Mouse (Mus musculus) limb, embryonic 12.5 days (tissue): Measurements from ENCODE around the gene Cdc26. TPM values are rescaled to one million over a fixed set of nuclear protein-coding genes. Genes with fewer than 3 reads are reported as not detected.

Experiments
- ATAC-seq: fragments of 200-750 bp; cut with Nextera tagmentation; 2 replicates; pipeline ENCODE4 v1.8.0; 2017; ENCODE audit warnings: low read depth, moderate TSS enrichment; ENCODE audit not compliant: insufficient number of reproducible peaks, insufficient read depth, low FRiP score, low TSS enrichment
- H3K27ac ChIP-seq: fragments of 300-500 bp; sonication (generic); 2 replicates; pipeline ENCODE4 v1.5.1; 2016; ENCODE audit warnings: mild to moderate bottlenecking, moderate library complexity
- H3K27me3 ChIP-seq: fragments of 300-500 bp; sonication (generic); 2 replicates; pipeline ENCODE4 v1.6.1; 2016; ENCODE audit warnings: mild to moderate bottlenecking, moderate library complexity
- H3K36me3 ChIP-seq: fragments of 300-500 bp; sonication (generic); 2 replicates; pipeline ENCODE4 v1.6.1; 2016; ENCODE audit warnings: mild to moderate bottlenecking, moderate library complexity
- H3K4me1 ChIP-seq: fragments of 300-500 bp; sonication (generic); replicated peaks from 2 replicates; pipeline ENCODE4 v1.6.1; 2016
- H3K4me2 ChIP-seq: fragments of 300-500 bp; sonication (generic); 2 replicates; pipeline ENCODE4 v1.6.1; 2016; ENCODE audit warnings: mild to moderate bottlenecking, moderate library complexity
- H3K4me3 ChIP-seq: fragments of 300-500 bp; sonication (generic); replicated peaks from 2 replicates; pipeline ENCODE4 v1.5.1; 2016; ENCODE audit warnings: mild to moderate bottlenecking
- H3K9ac ChIP-seq: fragments of 300-500 bp; sonication (generic); replicated peaks from 2 replicates; pipeline ENCODE4 v1.6.1; 2016; ENCODE audit warnings: mild to moderate bottlenecking, moderate library complexity
- H3K9me3 ChIP-seq: fragments of 300-500 bp; sonication (generic); 2 replicates; pipeline ENCODE4 v1.6.1; 2016; ENCODE audit warnings: mild to moderate bottlenecking, moderate library complexity
- WGBS: fragments of 180-500 bp; shearing (Covaris S2); methylation state at CpG from one replicate; pipeline ENCODE4 v1.1.7; 2016; 5-methylcytosine and 5-hydroxymethylcytosine counted together
- polyA plus RNA-seq: library from polyadenylated mRNA; unstranded; fragments of >200 nt; fragmentation: Nextera tagmentation; extraction: Ambion mirVana; gene quantifications from 2 replicates; pipeline ENCODE4 v1.2.1, GENCODE M21; 2016

Cdc26 gene
- polyA plus RNA-seq, 1 experiment from 2014 or later: 226 TPM

DNA sequence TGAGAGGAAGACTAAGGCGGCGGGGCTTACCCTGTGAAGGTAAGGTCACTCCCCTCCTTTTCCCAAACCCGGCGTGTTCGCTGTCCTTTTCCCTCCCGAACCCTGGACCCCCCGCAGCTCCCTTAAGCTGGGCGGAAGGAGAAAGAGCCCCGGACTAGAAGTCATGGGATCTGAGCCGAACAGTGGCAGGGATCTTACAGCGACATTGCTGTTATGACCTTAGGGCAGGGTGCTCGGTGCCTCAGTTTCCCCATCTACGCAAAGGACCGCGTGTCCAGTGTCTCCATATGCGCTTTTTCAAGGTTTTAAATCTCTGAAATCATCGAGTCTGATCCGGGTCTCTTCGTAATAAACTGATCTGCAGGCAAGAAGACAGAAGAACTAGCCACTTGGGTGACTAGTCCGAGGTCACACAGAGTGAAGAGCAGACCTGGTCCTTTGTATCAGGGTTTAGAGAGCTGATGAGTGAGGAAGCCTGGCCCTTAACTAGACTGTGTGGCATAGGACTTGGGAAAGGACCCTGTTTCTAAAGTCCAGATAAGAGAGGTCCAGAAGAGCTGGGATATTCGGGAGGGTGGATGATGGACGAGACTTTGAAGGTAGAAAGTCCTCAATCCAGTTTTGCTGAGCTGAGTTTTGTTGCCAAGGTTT lies 47.5 kb downstream of the Cdc26 start:
- Histone ChIP-seq H3K27ac (peak overlapping the region; percentile 66), H3K36me3 (no peaks in the 10 kb centered on the region), H3K4me1 (peaks cover 16% of the 10 kb centered on the region), H3K4me3 (peak overlapping the region; percentile 74), H3K27me3 (no peaks in the 10 kb centered on the region), H3K9me3 (no peaks in the 10 kb centered on the region), H3K4me2 (peak overlapping the region; percentile 82), H3K9ac (peak overlapping the region; percentile 71)
- under 1% methylated on average over 22 of the region's 22 CpGs for WGBS
- ATAC-seq: peak; percentile 77

DNA sequence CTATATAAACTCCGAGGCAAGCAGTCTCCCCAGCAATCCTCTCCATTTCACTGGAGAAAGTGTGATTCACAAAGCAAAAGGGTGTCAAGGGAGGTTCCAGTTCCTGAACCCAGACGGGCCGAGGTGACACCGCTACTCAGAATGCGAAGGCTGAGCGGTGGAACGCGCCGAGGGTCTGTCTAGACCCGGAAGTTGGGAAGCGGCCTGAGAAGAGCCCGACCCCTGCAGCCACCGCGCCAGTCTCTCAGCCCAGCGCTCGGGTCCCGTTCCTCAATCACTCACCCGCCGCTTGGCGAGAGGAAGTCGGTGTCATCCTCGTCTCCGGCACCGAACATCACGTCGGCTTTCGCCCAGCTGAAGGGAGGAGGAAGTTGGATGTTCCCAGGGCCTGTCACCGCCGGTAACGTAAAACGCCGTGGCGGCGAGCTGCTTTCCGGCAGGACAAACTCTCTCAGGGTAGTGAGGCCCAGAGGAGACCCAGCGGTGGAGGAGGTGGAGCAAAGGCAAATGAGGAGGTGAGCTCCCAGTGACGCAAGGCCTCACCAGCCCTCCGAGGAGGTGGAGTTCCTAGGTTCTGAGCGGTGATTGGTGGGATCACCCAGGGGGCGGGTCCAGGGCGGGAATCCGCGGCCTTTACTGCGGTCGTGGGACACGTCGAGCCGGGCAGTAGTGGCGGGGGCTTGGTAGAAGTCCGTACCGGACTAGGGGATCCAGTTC lies 48.2 kb downstream of the Cdc26 start, which contains the start of the genes Fkbp15 and Slc31a1:
Fkbp15 (minus strand) TSS at position 461 of the 717 bp plus-strand sequence.
Slc31a1 (plus strand) TSS at position 640 of the 717 bp plus-strand sequence.
- peak; percentile 100 for ATAC-seq
- peak within 1 kb of the TSS; percentile 66 for H3K27ac ChIP-seq
- no peaks in the 10 kb centered on the region for H3K36me3 ChIP-seq
- WGBS: under 1% methylated on average over 51 of the region's 51 CpGs
- H3K4me3 ChIP-seq: peak within 1 kb of the TSS; percentile 74
- H3K9me3 ChIP-seq: no peaks in the 10 kb centered on the region
- H3K4me1 ChIP-seq: peaks cover 16% of the 10 kb centered on the region
- peak within 1 kb of the TSS; percentile 82 for H3K4me2 ChIP-seq
- peak within 1 kb of the TSS; percentile 71 for H3K9ac ChIP-seq
- no peaks in the 10 kb centered on the region for H3K27me3 ChIP-seq

DNA sequence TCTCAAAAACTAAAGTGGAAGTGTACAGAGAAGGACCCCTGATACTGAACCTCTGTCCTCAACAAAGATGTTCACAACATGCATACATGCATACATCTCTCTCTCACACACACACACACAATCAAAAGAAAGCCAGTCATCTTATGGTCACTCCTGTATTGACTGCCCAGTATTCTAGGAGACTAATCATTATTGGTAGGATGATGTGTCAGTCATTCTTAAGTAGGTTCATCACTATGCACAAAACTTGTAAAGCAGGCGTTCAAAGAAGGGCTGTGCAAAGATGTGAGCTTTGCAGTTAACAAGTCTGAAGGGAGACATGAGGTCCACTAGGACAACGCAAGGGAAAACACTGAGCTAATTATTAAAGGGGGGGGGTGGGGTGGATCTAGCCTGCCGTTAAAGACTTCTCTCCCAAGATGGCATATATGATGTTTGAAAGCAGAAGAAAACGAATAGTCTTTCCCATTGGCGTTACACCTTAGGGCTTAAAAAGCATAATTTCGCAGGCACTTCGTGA lies 49.1 kb downstream of the Cdc26 start:
- Histone ChIP-seq H3K4me3 (peak overlapping the region; percentile 74), H3K27me3 (no peaks in the 10 kb centered on the region), H3K4me2 (peak overlapping the region; percentile 82), H3K27ac (no peak overlapping the region), H3K36me3 (peaks cover 3% of the 10 kb centered on the region; the same call in 1 of the 2 replicates), H3K9me3 (no peaks in the 10 kb centered on the region), H3K9ac (peak overlapping the region; percentile 66), H3K4me1 (peaks cover 16% of the 10 kb centered on the region)
- ATAC-seq: no peak
- 51% methylated on average over 7 of the region's 7 CpGs for WGBS

DNA sequence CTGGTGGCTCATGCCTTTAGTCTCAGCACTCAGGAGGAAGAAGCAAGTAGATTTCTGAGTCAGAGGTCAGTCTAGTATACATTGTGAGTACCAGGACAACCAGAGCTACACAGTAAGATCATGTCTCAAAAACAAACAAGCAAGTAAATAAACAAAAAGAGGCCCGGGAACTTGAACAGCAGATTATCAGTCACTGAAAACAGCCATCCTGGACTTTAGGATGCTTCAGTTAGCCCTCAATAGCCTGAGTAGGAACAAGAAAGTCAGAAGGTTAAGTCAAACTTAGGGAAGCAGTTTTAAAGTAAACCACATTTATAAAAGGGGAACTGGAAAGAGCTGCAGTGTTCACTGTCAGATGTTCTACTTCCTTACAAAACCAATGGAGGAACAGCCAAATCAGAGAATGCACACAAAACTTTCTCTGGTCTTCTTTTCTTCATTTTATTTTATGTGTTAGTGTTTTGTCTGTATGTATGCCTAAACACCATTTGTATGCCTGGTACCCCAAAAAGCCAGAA lies 50.8 kb downstream of the Cdc26 start:
- Histone ChIP-seq H3K27ac (no peak overlapping the region), H3K4me1 (peaks cover 16% of the 10 kb centered on the region), H3K9me3 (no peaks in the 10 kb centered on the region), H3K4me2 (no peak overlapping the region), H3K4me3 (no peak overlapping the region), H3K27me3 (no peaks in the 10 kb centered on the region), H3K36me3 (peaks cover 3% of the 10 kb centered on the region; the same call in 1 of the 2 replicates), H3K9ac (no peak overlapping the region)
- no peak for ATAC-seq
- WGBS: 86% methylated on average over 1 of the region's 1 CpGs

DNA sequence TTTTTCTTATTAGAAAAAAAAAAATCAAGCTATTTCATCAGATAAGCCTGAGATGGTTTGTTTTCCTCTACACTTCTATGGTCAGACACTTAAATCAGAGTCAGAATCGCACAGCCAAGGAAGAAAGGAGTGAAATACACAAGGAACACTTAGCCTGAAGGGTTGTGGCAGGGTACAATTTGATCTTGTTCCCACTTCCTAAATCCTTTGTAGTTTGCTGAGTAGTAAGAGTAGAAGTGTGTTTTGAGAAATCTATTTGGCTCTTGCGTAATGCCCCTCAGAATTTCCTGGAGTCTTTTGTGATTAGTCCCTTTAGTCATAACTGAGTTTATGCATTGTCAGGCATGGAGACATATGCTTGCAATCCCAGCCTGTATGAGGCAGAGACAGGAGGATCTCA lies 59.1 kb downstream of the Cdc26 start:
- WGBS: 93% methylated on average over 2 of the region's 2 CpGs
- H3K4me2 ChIP-seq: no peak overlapping the region
- H3K4me1 ChIP-seq: no peaks in the 10 kb centered on the region
- no peak overlapping the region for H3K27ac ChIP-seq
- no peaks in the 10 kb centered on the region for H3K27me3 ChIP-seq
- no peak overlapping the region for H3K4me3 ChIP-seq
- peaks cover 22% of the 10 kb centered on the region for H3K36me3 ChIP-seq
- no peak overlapping the region for H3K9ac ChIP-seq
- no peak for ATAC-seq
- H3K9me3 ChIP-seq: no peaks in the 10 kb centered on the region

DNA sequence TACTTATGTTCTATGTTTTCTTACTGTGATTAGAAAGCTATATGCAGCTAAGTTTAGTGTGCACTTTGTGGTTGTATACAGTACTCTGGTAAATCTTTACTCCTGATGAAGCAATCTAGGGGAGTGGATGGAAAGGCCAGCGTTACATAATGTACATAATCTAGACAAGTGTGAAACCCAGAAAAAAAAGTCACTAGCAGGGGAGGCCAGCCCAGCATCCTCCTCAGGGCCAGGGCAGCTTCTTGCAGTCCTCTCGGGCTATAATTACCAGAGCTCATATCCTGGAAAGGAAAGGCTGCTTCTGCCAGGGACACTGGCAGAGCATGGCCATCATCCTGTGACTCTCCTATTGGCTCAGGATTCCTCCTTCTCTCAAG lies 60.1 kb downstream of the Cdc26 start:
- no peak overlapping the region for H3K4me3 ChIP-seq
- H3K4me1 ChIP-seq: no peaks in the 10 kb centered on the region
- peaks cover 30% of the 10 kb centered on the region for H3K36me3 ChIP-seq
- H3K27me3 ChIP-seq: no peaks in the 10 kb centered on the region
- no peak for ATAC-seq
- WGBS: 85% methylated on average over 2 of the region's 2 CpGs
- no peak overlapping the region for H3K27ac ChIP-seq
- no peak overlapping the region for H3K9ac ChIP-seq
- no peak overlapping the region for H3K4me2 ChIP-seq
- H3K9me3 ChIP-seq: no peaks in the 10 kb centered on the region

DNA sequence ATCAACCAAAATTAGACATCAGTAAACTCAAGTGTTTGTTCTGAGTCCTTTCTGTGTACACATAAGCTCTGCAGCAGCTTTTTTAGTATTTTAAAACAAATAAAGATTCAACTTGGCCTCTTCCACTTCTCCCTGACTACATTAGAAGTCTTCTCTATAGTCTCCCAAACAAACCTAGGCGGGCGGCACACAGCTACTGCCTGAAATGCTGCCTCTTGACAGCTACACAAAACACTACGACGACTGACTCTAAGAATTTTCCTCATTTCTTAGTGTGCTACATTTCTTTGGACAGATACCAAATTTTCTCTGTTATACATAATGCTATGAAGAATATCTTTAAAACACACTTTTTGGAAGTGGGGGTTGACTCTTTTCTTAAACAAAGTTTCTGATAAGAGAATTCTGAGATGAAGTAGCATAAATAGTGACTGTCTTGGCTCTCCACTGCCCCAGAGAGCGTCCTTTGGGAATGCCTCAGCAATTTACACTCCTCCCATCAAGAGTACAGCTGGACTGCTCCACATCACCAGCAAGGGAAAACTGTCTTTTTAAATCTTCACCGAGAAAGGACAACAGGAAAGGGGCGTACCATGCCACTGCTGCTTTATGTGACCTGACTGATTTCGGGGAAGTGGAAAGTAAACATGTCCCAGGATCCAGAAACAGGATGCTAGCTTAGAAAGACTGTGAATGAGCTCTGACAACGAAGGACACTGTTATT lies 60.7 kb downstream of the Cdc26 start:
- Histone ChIP-seq H3K36me3 (peaks cover 30% of the 10 kb centered on the region), H3K27ac (no peak overlapping the region), H3K4me3 (no peak overlapping the region), H3K4me1 (no peaks in the 10 kb centered on the region), H3K9me3 (no peaks in the 10 kb centered on the region), H3K27me3 (no peaks in the 10 kb centered on the region), H3K9ac (no peak overlapping the region), H3K4me2 (no peak overlapping the region)
- ATAC-seq: no peak
- 79% methylated on average over 9 of the region's 9 CpGs for WGBS

DNA sequence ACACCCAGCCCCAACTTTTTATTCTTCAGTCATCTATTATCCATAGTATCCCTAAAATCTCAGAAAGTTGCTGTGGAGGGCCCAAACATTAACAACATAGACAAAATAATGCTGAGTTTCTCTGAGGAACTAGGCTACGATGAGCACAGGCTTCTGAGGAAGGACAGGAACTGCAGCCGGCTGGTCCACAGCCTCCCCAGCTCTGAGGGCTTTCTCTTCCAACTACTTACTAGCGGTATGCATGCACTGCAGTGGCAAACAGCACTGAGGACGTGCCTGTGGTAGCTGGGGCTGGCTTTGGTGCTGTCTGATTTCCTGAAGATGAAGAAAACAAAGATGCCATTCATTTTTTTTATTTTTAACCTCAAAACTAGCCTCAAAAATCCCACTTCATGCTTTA lies 62.6 kb downstream of the Cdc26 start:
- Histone ChIP-seq H3K27me3 (no peaks in the 10 kb centered on the region), H3K27ac (no peak overlapping the region), H3K9me3 (no peaks in the 10 kb centered on the region), H3K4me2 (no peak overlapping the region), H3K4me1 (no peaks in the 10 kb centered on the region), H3K4me3 (no peak overlapping the region), H3K36me3 (peaks cover 29% of the 10 kb centered on the region), H3K9ac (no peak overlapping the region)
- 81% methylated on average over 4 of the region's 4 CpGs for WGBS
- no peak for ATAC-seq

DNA sequence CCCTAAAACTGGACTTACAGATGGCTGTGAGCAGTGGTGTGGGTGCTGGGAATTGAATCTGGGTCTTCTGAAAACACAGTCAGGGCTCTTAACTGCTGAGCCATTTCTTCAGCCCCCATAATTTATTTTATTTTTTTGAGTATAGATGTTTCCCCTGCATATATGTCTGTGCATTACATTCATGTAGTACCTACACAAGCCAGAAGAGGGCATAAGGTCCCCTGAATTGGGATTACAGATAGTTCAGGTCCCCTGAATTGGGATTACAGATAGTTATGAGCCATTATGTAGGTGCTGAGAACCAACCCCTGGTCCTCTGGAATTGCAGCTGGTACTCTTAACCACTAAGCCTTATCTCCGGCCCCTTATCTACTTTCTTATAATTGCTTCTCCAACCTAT lies 64.4 kb downstream of the Cdc26 start:
- Histone ChIP-seq H3K4me1 (no peaks in the 10 kb centered on the region), H3K4me3 (no peak overlapping the region), H3K9ac (no peak overlapping the region), H3K27ac (no peak overlapping the region), H3K27me3 (no peaks in the 10 kb centered on the region), H3K4me2 (no peak overlapping the region), H3K36me3 (peaks cover 36% of the 10 kb centered on the region), H3K9me3 (no peaks in the 10 kb centered on the region)
- WGBS: 93% methylated on average over 1 of the region's 1 CpGs
- ATAC-seq: no peak

DNA sequence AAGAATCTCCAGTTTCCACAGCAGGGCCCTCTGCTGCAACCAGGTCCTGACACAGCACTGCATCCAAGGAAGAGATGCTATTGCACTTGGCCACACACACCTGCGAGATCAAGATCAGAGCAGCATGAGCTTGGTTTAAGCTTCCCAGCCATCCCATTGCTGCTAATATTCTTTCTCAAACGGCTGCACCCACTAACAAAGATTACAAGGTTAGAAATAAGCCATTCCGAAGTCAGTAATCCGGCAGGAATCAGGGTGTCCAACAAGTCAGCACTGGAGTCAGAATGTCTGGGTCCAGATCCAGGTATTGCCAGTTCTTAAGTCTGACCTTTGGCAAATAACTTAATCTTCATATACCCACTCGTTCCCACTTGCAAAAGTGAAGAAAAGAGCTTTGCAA lies 69.9 kb downstream of the Cdc26 start:
- H3K36me3 ChIP-seq: peaks cover 44% of the 10 kb centered on the region
- WGBS: 86% methylated on average over 5 of the region's 5 CpGs
- H3K4me1 ChIP-seq: no peaks in the 10 kb centered on the region
- no peak for ATAC-seq
- H3K4me3 ChIP-seq: no peak overlapping the region
- no peaks in the 10 kb centered on the region for H3K27me3 ChIP-seq
- H3K4me2 ChIP-seq: no peak overlapping the region
- H3K9me3 ChIP-seq: no peaks in the 10 kb centered on the region
- no peak overlapping the region for H3K9ac ChIP-seq
- H3K27ac ChIP-seq: no peak overlapping the region
